Mouse (Mus musculus) limb, embryonic 14.5 days (tissue): Measurements from ENCODE around the gene Rbm38. TPM values are rescaled to one million over a fixed set of nuclear protein-coding genes. Genes with fewer than 3 reads are reported as not detected.

Experiments used
- ATAC-seq: fragments of 200-750 bp; cut with Nextera tagmentation; 2 replicates; pipeline ENCODE4 v1.8.0; 2017; ENCODE audit warnings: low read depth, moderate number of reproducible peaks, moderate TSS enrichment; ENCODE audit not compliant: low FRiP score
- DNase-seq: peaks from one replicate; pipeline ENCODE4 v3.0.0-alpha.2; 2015; ENCODE audit warnings: low spot score
- H3K27ac ChIP-seq: fragments of 300-500 bp; sonication (generic); replicated peaks from 2 replicates; pipeline ENCODE4 v1.5.1; 2014; ENCODE audit warnings: low read depth, mild to moderate bottlenecking, low read length, moderate library complexity, mixed read lengths
- H3K27me3 ChIP-seq: fragments of 300-500 bp; sonication (generic); 2 replicates; pipeline ENCODE4 v1.6.1; 2014; ENCODE audit warnings: low read length, mixed read lengths; ENCODE audit not compliant: control insufficient read depth, insufficient read depth
- H3K36me3 ChIP-seq: fragments of 300-500 bp; sonication (generic); 2 replicates; pipeline ENCODE4 v1.6.1; 2014; ENCODE audit warnings: mild to moderate bottlenecking, low read length, moderate library complexity, mixed read lengths; ENCODE audit not compliant: control insufficient read depth, insufficient read depth
- H3K4me1 ChIP-seq: fragments of 300-500 bp; sonication (generic); 2 replicates; pipeline ENCODE4 v1.6.1; 2014; ENCODE audit warnings: antibody characterized with exemption, low read length, mixed read lengths; ENCODE audit not compliant: control insufficient read depth, insufficient read depth
- H3K4me2 ChIP-seq: fragments of 300-500 bp; sonication (generic); replicated peaks from 2 replicates; pipeline ENCODE4 v1.6.1; 2014; ENCODE audit warnings: low read depth, mild to moderate bottlenecking, low read length, moderate library complexity; ENCODE audit not compliant: severe bottlenecking
- H3K4me3 ChIP-seq: fragments of 300-500 bp; sonication (generic); replicated peaks from 2 replicates; pipeline ENCODE4 v1.5.1; 2014; ENCODE audit warnings: low read length
- H3K9ac ChIP-seq: fragments of 300-500 bp; sonication (generic); 2 replicates; pipeline ENCODE4 v1.6.1; 2014; ENCODE audit warnings: mild to moderate bottlenecking, low read depth, low read length, moderate library complexity; ENCODE audit not compliant: severe bottlenecking
- H3K9me3 ChIP-seq: fragments of 300-500 bp; sonication (generic); 2 replicates; pipeline ENCODE4 v1.6.1; 2016; ENCODE audit warnings: low read length; ENCODE audit not compliant: control insufficient read depth
- POLR2A ChIP-seq: fragments of 200-500 bp; IDR thresholded peaks from 2 replicates; pipeline ENCODE4 v1.8.0; 2012; ENCODE audit warnings: inconsistent platforms, mild to moderate bottlenecking, moderate library complexity, borderline replicate concordance; ENCODE audit not compliant: insufficient read depth, insufficient read length; ENCODE audit errors: extremely low read depth
- WGBS: fragments of 180-500 bp; shearing (Covaris S2); extraction: QIAGEN DNeasy Blood & Tissue Kit; methylation state at CpG from one replicate; pipeline ENCODE4 v1.1.7; 2014; 5-methylcytosine and 5-hydroxymethylcytosine counted together
- polyA plus RNA-seq, 2 experiments: library from polyadenylated mRNA; depleted of rRNA in 1 of 2; stranded (reverse) in 1 of 2; unstranded in 1 of 2; fragments of >200 nt; fragmentation: Nextera tagmentation in 1 of 2; extraction: Ambion mirVana in 1 of 2; gene quantifications; 2 replicates each; pipeline versions ENCODE4 v1.2.1 to v1.2.3; 2012 to 2014

Rbm38 gene
- polyA plus RNA-seq, 2 experiments: 32.3 to 63.5 TPM

DNA sequence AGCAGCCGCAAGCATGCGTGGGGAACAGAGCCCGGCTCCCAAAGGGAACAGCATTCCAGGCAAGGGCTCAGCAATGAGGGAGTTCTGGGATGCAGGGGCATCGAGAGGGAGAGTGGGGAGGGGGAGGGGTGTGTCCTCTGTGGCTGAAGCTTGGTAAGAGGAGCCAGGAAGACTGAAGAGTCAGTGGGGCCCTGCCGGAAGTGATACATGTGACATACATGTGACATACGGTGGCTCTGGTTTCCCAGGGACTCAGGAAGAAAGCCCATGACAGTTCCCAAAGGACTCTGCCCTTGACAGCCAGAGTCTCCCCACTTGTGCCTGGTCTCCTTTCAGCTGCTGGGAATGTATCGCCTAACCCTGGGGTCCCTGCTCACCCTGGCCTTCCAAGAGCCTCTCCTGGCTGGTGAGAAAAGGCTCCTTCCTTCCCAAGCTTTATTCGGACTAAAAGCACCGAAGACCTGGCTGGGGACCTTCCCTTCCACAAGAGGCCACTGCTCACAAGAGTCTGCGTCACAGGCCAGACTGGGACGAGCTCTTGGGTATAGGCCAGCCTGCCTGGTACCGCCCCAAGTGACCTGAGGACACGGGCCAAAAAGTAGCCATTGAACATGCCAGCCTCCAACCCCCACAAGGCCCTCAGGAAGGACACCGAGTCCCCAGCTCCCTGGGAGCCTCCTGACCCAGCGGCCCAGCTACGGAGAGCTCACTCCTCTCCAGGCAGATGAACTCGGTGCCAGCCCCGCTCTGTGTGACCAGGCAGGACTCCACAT, 24.1 kb downstream of the Rbm38 start:
- DNase-seq: no peak
- Histone ChIP-seq H3K4me1 (no peaks in the 10 kb centered on the region), H3K9ac (no peak overlapping the region), H3K4me2 (no peak overlapping the region), H3K36me3 (no peaks in the 10 kb centered on the region), H3K4me3 (no peak overlapping the region), H3K27me3 (no peaks in the 10 kb centered on the region), H3K27ac (no peak overlapping the region), H3K9me3 (no peaks in the 10 kb centered on the region)
- no peak for ATAC-seq
- no peak for TF ChIP-seq POLR2A
- WGBS: 72% methylated on average over 18 of the region's 18 CpGs

DNA sequence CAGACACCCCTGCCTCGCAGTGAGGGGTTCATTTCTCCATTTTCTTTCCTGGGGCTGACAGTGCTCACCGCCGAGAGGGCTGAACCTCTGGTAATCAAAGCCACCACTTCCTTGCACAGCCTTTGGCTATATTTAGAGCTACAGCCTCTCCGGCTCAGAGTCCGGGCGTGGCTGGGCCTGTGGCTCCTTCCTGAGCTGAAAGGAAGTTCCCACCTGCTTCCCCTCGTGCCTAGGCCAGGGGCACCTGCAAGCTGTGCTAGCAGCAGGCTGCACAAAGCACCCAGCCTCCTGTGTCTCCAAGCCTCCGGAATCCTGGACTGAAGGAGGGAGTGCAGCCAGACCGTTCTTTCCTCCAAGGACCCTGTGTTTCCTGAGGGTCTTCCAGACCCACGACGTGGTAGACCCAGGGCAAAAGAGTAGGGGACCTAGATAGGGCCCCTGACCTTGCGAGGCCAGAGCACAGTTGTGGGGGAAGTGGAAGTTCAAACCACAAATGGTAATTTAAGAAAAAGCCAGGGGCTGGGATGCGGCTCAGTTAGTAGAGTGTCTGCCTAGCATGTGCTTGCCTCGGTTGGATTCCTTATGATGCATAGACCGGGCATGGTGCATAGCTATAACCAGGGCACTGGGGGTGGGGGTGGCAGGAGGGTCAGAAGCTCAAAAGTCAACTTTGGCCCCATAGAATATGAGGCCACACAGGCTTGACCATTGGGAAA, 26.4 kb downstream of the Rbm38 start:
- no peak overlapping the region for H3K4me2 ChIP-seq
- H3K27ac ChIP-seq: no peak overlapping the region
- no peak for TF ChIP-seq POLR2A
- DNase-seq (no peak), ATAC-seq (no peak)
- no peaks in the 10 kb centered on the region for H3K9me3 ChIP-seq
- no peak overlapping the region for H3K9ac ChIP-seq
- 0 out of 2 replicates have a peak, but pooled peaks cover 2% of the 10 kb centered on the region for H3K4me1 ChIP-seq
- H3K4me3 ChIP-seq: no peak overlapping the region
- WGBS: 62% methylated on average over 15 of the region's 15 CpGs
- no peaks in the 10 kb centered on the region for H3K27me3 ChIP-seq
- H3K36me3 ChIP-seq: no peaks in the 10 kb centered on the region

DNA sequence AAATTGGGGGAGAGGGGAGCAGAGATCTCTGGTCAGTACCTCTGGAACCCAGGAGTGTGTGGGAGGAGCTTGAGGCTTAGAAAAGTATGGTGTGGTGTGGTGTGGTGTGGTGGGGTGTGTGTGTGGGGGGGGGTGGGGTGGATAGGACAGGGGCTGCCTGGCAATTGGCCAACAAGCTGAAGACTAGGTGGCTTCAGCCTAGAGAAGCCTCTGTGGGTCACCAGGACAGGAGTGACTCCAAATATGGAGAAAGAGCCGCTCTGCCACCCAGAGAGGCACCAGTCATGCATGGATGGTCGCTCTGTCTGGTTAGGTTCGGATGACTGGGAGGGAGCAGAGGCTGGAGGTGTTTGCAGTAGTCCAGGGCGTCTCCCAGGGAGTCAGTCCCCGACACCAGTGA, 27.2 kb downstream of the Rbm38 start:
- Histone ChIP-seq H3K4me1 (0 out of 2 replicates have a peak, but pooled peaks cover 2% of the 10 kb centered on the region), H3K4me3 (no peak overlapping the region), H3K9me3 (no peaks in the 10 kb centered on the region), H3K27ac (no peak overlapping the region), H3K36me3 (no peaks in the 10 kb centered on the region), H3K27me3 (no peaks in the 10 kb centered on the region), H3K9ac (no peak overlapping the region), H3K4me2 (no peak overlapping the region)
- no peak for TF ChIP-seq POLR2A
- ATAC-seq: no peak
- DNase-seq: no peak
- WGBS: 73% methylated on average over 5 of the region's 5 CpGs

DNA sequence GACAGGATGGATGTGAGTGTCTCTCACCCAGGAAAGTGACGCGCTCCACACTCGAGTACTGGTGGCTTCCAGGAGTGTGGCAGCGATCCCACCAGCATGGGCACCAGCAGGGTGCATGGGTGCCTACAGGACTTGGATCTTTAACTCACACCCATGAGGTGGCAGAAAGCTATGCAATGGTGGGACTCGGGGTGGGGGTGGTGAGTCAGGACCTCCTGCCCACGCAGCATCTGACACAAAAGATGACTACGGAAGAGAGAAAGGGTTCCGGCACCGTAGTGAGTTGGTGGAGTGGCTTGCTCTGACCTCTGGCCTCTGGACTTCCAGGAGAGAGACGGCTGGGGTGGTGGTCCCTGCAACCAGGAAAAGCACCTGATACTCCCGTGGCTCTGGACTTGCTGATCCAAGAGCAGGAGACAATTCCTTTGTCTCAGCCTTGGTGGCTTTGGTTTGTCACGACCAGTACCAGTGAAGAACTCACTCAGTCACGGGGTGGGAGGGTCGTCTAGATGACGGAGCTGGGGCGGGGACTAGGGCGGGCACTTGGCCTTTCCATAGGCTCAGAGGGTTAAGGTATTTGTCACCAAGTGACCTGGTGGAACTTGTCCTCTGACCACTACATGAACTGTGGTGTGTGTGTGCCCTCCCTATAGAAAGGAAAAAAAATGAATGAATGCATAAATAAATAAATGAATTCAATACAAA, 27.9 kb downstream of the Rbm38 start:
- H3K9me3 ChIP-seq: no peaks in the 10 kb centered on the region
- H3K4me1 ChIP-seq: 0 out of 2 replicates have a peak, but pooled peaks cover 2% of the 10 kb centered on the region
- no peak overlapping the region for H3K27ac ChIP-seq
- H3K9ac ChIP-seq: no peak overlapping the region
- ATAC-seq (no peak), DNase-seq (no peak)
- WGBS: 61% methylated on average over 17 of the region's 17 CpGs
- no peak overlapping the region for H3K4me2 ChIP-seq
- no peak for TF ChIP-seq POLR2A
- no peaks in the 10 kb centered on the region for H3K36me3 ChIP-seq
- no peak overlapping the region for H3K4me3 ChIP-seq
- H3K27me3 ChIP-seq: no peaks in the 10 kb centered on the region

DNA sequence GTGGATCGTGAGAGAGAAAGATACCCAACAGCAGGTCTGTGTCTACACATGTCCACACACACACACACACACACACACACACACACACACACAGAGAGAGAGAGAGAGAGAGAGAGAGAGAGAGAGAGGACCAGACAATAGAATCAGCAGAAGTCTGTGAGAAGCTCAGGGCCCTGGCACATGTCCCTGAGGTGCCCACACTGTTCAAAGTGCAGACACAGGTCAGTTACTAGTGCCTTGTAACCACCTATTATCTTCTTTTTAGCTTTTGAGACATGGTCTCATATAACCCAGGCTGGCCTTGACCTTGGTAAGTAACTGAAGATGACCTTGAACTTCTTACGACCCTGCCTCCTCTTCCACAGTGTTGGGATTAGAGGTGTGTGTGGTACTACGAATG, 28.9 kb downstream of the Rbm38 start:
- H3K4me2 ChIP-seq: no peak overlapping the region
- TF ChIP-seq POLR2A: no peak
- DNase-seq (no peak), ATAC-seq (no peak)
- 0 out of 2 replicates have a peak, but pooled peaks cover 2% of the 10 kb centered on the region for H3K4me1 ChIP-seq
- no peak overlapping the region for H3K4me3 ChIP-seq
- no peaks in the 10 kb centered on the region for H3K36me3 ChIP-seq
- H3K27me3 ChIP-seq: no peaks in the 10 kb centered on the region
- H3K9ac ChIP-seq: no peak overlapping the region
- 82% methylated on average over 3 of the region's 3 CpGs for WGBS
- no peaks in the 10 kb centered on the region for H3K9me3 ChIP-seq
- H3K27ac ChIP-seq: no peak overlapping the region
